Mouse (Mus musculus) G1E (cell line): ENCODE results near the gene Afdn. TPM values are rescaled to one million over a fixed set of nuclear protein-coding genes. Genes with fewer than 3 reads are reported as not detected.
"Not testable (repeated sequence)": the region's sequence is repeated elsewhere in the genome, so short reads cannot be mapped to it uniquely, and the experiment has no call there.

Source experiments
- ATAC-seq: 2 replicates; pipeline ENCODE4 v1.8.0; 2016; ENCODE audit warnings: mild to moderate bottlenecking; ENCODE audit not compliant: insufficient number of reproducible peaks, poor library complexity, low FRiP score, severe bottlenecking; ENCODE audit errors: extremely low read depth
- DNase-seq: peaks from one replicate; pipeline ENCODE4 v3.0.0; 2012; ENCODE audit warnings: low spot score
- H3K27me3 ChIP-seq: 2 replicates; pipeline ENCODE4 v1.6.1; 2012; ENCODE audit warnings: mild to moderate bottlenecking, low read length, inconsistent platforms; ENCODE audit not compliant: insufficient read depth
- H3K36me3 ChIP-seq: replicated peaks from 2 replicates; pipeline ENCODE3; 2012; ENCODE audit warnings: mild to moderate bottlenecking, inconsistent platforms
- H3K4me1 ChIP-seq: 2 replicates; pipeline ENCODE4 v1.6.1; 2012; ENCODE audit warnings: low read depth, low read length, inconsistent platforms, mixed read lengths; ENCODE audit not compliant: insufficient read depth
- H3K4me3 ChIP-seq: 2 replicates; pipeline ENCODE4 v1.5.1; 2012; ENCODE audit warnings: low read depth, mild to moderate bottlenecking, inconsistent platforms, low read length, moderate library complexity, mixed read lengths
- H3K9me3 ChIP-seq: replicated peaks from 2 replicates; pipeline ENCODE4 v1.6.1; 2012; ENCODE audit warnings: inconsistent platforms
- CTCF ChIP-seq: IDR thresholded peaks from 2 replicates; pipeline ENCODE4 v1.5.1; 2012; ENCODE audit warnings: low read depth, low read length, inconsistent platforms, mixed read lengths
- GATA1 ChIP-seq: IDR thresholded peaks from 2 replicates; pipeline ENCODE4 v1.6.1; 2012; ENCODE audit warnings: borderline replicate concordance, low read length, inconsistent platforms, mixed read lengths
- GATA2 ChIP-seq: IDR thresholded peaks from 2 replicates; pipeline ENCODE4 v1.6.1; 2012; ENCODE audit warnings: low read depth, low read length, inconsistent platforms, borderline replicate concordance
- POLR2AphosphoS5 ChIP-seq: IDR thresholded peaks from 2 replicates; pipeline ENCODE4 v1.6.1; 2012; ENCODE audit warnings: low read depth, low read length, inconsistent platforms; ENCODE audit not compliant: insufficient replicate concordance
- TAL1 ChIP-seq: conservative IDR thresholded peaks from 2 replicates; pipeline ENCODE4 v1.6.1; 2012; ENCODE audit warnings: low read depth, low read length, inconsistent platforms, mixed read lengths
- polyA plus RNA-seq: library from polyadenylated mRNA; stranded (reverse); fragments of >175 nt; gene quantifications from 2 replicates; pipeline ENCODE4 v1.2.3, GENCODE M21; 2012
- total RNA-seq, 2 experiments: library from RNA; stranded (forward) in 1 of 2; stranded (reverse) in 1 of 2; fragments of 200-1000 nt in 1 of 2; fragments of >200 nt in 1 of 2; fragmentation: Nextera tagmentation in 1 of 2; gene quantifications; 2 replicates each; pipeline ENCODE4 v1.2.3; 2014 to 2017

Gene Afdn
- total and polyA plus RNA-seq, 3 experiments, result 0.07 to 0.87 TPM; not detected in 1

- no peaks in the 10 kb centered on the region for H3K27me3 ChIP-seq
- no peaks in the 10 kb centered on the region for H3K9me3 ChIP-seq
- TF ChIP-seq GATA2 (no peak), CTCF (no peak), GATA1 (no peak), TAL1 (no peak), POLR2AphosphoS5 (no peak)
- H3K4me3 ChIP-seq, result no peak overlapping the region
- H3K36me3 ChIP-seq, result no peaks in the 10 kb centered on the region
- DNase-seq (no peak), ATAC-seq (no peak)
- H3K4me1 ChIP-seq, result no peaks in the 10 kb centered on the region
Observed at GRCm38 (mm10) chr17:13830636-13831341, 70.5 kb downstream of the Afdn start.

- H3K27me3 ChIP-seq, result no peaks in the 10 kb centered on the region
- TF ChIP-seq CTCF (no peak), POLR2AphosphoS5 (no peak), GATA1 (no peak), TAL1 (no peak), GATA2 (no peak)
- DNase-seq (no peak), ATAC-seq (no peak)
- H3K36me3 ChIP-seq, result no peaks in the 10 kb centered on the region
- H3K4me3 ChIP-seq, result no peak overlapping the region
- H3K9me3 ChIP-seq, result no peaks in the 10 kb centered on the region
- H3K4me1 ChIP-seq, result no peaks in the 10 kb centered on the region
Observed at GRCm38 (mm10) chr17:13835876-13836275, 75.5 kb downstream of the Afdn start.

GRCm38 (mm10) chr17:13850175-13850574 lies 89.8 kb downstream of the Afdn start:
- DNase-seq (no peak), ATAC-seq (no peak)
- Histone ChIP-seq H3K4me3 (no peak overlapping the region), H3K36me3 (no peaks in the 10 kb centered on the region), H3K9me3 (no peaks in the 10 kb centered on the region), H3K27me3 (no peaks in the 10 kb centered on the region), H3K4me1 (no peaks in the 10 kb centered on the region)
- TF ChIP-seq GATA2, result no peak

GRCm38 (mm10) chr17:13853883-13854282 lies 93.5 kb downstream of the Afdn start:
- H3K36me3 ChIP-seq, H3K27me3 ChIP-seq, H3K4me3 ChIP-seq, H3K4me1 ChIP-seq, H3K9me3 ChIP-seq, ATAC-seq, DNase-seq: not testable (repeated sequence)

- no peaks in the 10 kb centered on the region for H3K4me1 ChIP-seq
- DNase-seq, result no peak
- no peak for ATAC-seq
- H3K27me3 ChIP-seq, result no peaks in the 10 kb centered on the region
- H3K9me3 ChIP-seq, result no peaks in the 10 kb centered on the region
- H3K36me3 ChIP-seq, result no peaks in the 10 kb centered on the region
- H3K4me3 ChIP-seq, result no peak overlapping the region
- no peak for TF ChIP-seq TAL1
- no peak for TF ChIP-seq GATA1
- no peak for TF ChIP-seq GATA2
- TF ChIP-seq POLR2AphosphoS5, result no peak
- TF ChIP-seq CTCF, result no peak
Observed at GRCm38 (mm10) chr17:13855396-13855795, 95.1 kb downstream of the Afdn start.

- no peak for TF ChIP-seq POLR2AphosphoS5
- TF ChIP-seq GATA2, result no peak
- no peak for TF ChIP-seq GATA1
- no peak for TF ChIP-seq CTCF
- no peak for TF ChIP-seq TAL1
- no peak for ATAC-seq
- no peaks in the 10 kb centered on the region for H3K9me3 ChIP-seq
Observed at GRCm38 (mm10) chr17:13856429-13857090, 96.2 kb downstream of the Afdn start.

GRCm38 (mm10) chr17:13865340-13865739 lies 105.0 kb downstream of the Afdn start:
- no peak overlapping the region for H3K4me3 ChIP-seq
- no peaks in the 10 kb centered on the region for H3K36me3 ChIP-seq
- H3K9me3 ChIP-seq, result no peaks in the 10 kb centered on the region
- ATAC-seq, result no peak
- H3K27me3 ChIP-seq, result no peaks in the 10 kb centered on the region
- no peak for DNase-seq
- TF ChIP-seq GATA1 (no peak), POLR2AphosphoS5 (no peak), GATA2 (no peak), TAL1 (no peak), CTCF (no peak)
- H3K4me1 ChIP-seq, result no peaks in the 10 kb centered on the region

More at GRCm38 (mm10) chr17:13856429-13857090, 96.2 kb downstream of the Afdn start:
- Histone ChIP-seq H3K4me3 (no peak overlapping the region), H3K36me3 (no peaks in the 10 kb centered on the region), H3K27me3 (no peaks in the 10 kb centered on the region), H3K4me1 (no peaks in the 10 kb centered on the region)
- no peak for DNase-seq
